Comparison of ENCODE assay signal across 9 mouse cellular contexts in genomic region chr3:95433301-95433915, GRCm38 (mm10). TPM values are rescaled to one million over a fixed set of nuclear protein-coding genes. Genes with fewer than 3 reads are reported as not detected.
DNase-seq lines count a peak whose midpoint lies in the region; ATAC-seq and TF ChIP-seq lines count a peak whose summit lies in the region.
"Had no signal": no experiment of that assay in that cellular context is flagged by ENCODE, and none has a peak within 500 bp of the region (broad histone marks: within the 10 kb centered on the region; RNA-seq: fewer than 3 reads in every experiment).

No protein-coding gene starts in this region.

- DNase-seq in heart, postnatal 14 days = no peak
- peak; percentile 88 for DNase-seq in MEL (ENCODE audit: low read depth, low spot score)
- DNase-seq in heart, postnatal 0 days (ENCODE audit: low spot score) = peak; percentile 11
- no peak for DNase-seq in midbrain, embryonic 10.5 days (ENCODE audit: low spot score)
- DNase-seq in layer of hippocampus, adult 8-10 months (ENCODE audit: low spot score in 2 of 2) = no peak
- no peak for DNase-seq in layer of hippocampus, postnatal 36 days
- no peak for DNase-seq in frontal cortex, postnatal 10 days (ENCODE audit: low spot score in 2 of 2)

- H3K4me2 ChIP-seq in heart, embryonic 14.5 days (ENCODE audit: low read length) = peak overlapping the region; percentile 68
- H3K4me2 ChIP-seq in heart, postnatal 0 days (ENCODE audit: low read depth, low read length) = peak overlapping the region; percentile 63

- H3K4me1 ChIP-seq in heart, embryonic 14.5 days (ENCODE audit: control insufficient read depth in 2 of 2, insufficient read depth in 2 of 2, low read length in 2 of 2) = peaks cover 2 to 3% of the 10 kb centered on the region in 2 experiments; a peak in 1 of 4 replicates
- peaks cover 9 to 11% of the 10 kb centered on the region in 2 experiments; a peak in 3 of 4 replicates for H3K4me1 ChIP-seq in MEL (ENCODE audit: control insufficient read depth in 1 of 2, insufficient read depth in 2 of 2, low read length in 2 of 2)
- H3K4me1 ChIP-seq in heart, postnatal 0 days (ENCODE audit: control insufficient read depth, insufficient read depth) = peaks cover 11% of the 10 kb centered on the region; the same call in 1 of the 2 replicates
- peaks cover 15% of the 10 kb centered on the region for H3K4me1 ChIP-seq in midbrain, embryonic 10.5 days

- no peaks in the 10 kb centered on the region for H3K9me3 ChIP-seq in heart, embryonic 14.5 days (ENCODE audit: control insufficient read depth, low read length)
- no peaks in the 10 kb centered on the region for H3K9me3 ChIP-seq in MEL (replicated peaks; ENCODE audit: insufficient read depth, low read length)
- no peaks in the 10 kb centered on the region for H3K9me3 ChIP-seq in heart, postnatal 0 days (replicated peaks; ENCODE audit: control insufficient read depth, low read length)
- H3K9me3 ChIP-seq in midbrain, embryonic 10.5 days (replicated peaks) = no peaks in the 10 kb centered on the region

- intact Hi-C loops in heart, postnatal 14 days (cut with DNase I) = no loop called here

- H3K27ac ChIP-seq in heart, embryonic 14.5 days (replicated peaks in 1 of 2; ENCODE audit: control insufficient read depth in 1 of 2, insufficient read depth in 1 of 2, low read depth in 2 of 2, low read length in 2 of 2) = peak overlapping the region in 1 of 2 experiments; percentile 81; a peak in 2 of 4 replicates
- H3K27ac ChIP-seq in MEL (ENCODE audit: control insufficient read depth, low read depth, low read length) = peak overlapping the region; percentile 48
- H3K27ac ChIP-seq in heart, postnatal 0 days (ENCODE audit: low read depth) = peak overlapping the region; percentile 88
- H3K27ac ChIP-seq in midbrain, embryonic 10.5 days (replicated peaks) = peak overlapping the region; percentile 92

- no peak for TF ChIP-seq RAD21 in MEL (IDR thresholded peaks at IDR 0.05; ENCODE audit: low read depth, low read length)

- peaks cover 21% of the 10 kb centered on the region for H3K36me3 ChIP-seq in heart, embryonic 14.5 days (ENCODE audit: control insufficient read depth, insufficient read depth, low read length)
- H3K36me3 ChIP-seq in MEL (ENCODE audit: control insufficient read depth in 1 of 2, insufficient read depth in 2 of 2, low read length in 2 of 2) = peaks cover 0 to 21% of the 10 kb centered on the region in 2 experiments; a peak in 2 of 4 replicates
- peaks cover 9% of the 10 kb centered on the region for H3K36me3 ChIP-seq in heart, postnatal 0 days (replicated peaks; ENCODE audit: control insufficient read depth, insufficient read depth, low read length)
- peaks cover 19% of the 10 kb centered on the region for H3K36me3 ChIP-seq in midbrain, embryonic 10.5 days

- 77% methylated on average over 10 of the region's 10 CpGs for WGBS in heart, embryonic 14.5 days
- WGBS in heart, postnatal 0 days = 69% methylated on average over 10 of the region's 10 CpGs
- WGBS in midbrain, embryonic 10.5 days = 75% methylated on average over 10 of the region's 10 CpGs

- peaks cover 25% of the 10 kb centered on the region for H3K79me2 ChIP-seq in MEL (ENCODE audit: control insufficient read depth, insufficient read depth, low read length, poor library complexity)

- TF ChIP-seq EP300 in MEL (IDR thresholded peaks at IDR 0.05; ENCODE audit: low read depth in 1 of 2, low read length in 2 of 2) = no peak
- no peak for TF ChIP-seq EP300 in heart, postnatal 0 days (IDR thresholded peaks at IDR 0.05; ENCODE audit: low read depth)

- peak overlapping the region in 1 of 2 experiments; percentile 81; a peak in 2 of 4 replicates for H3K4me3 ChIP-seq in heart, embryonic 14.5 days (ENCODE audit: control insufficient read depth in 1 of 2, insufficient read depth in 1 of 2, low read depth in 1 of 2, low read length in 2 of 2)
- peak overlapping the region; percentile 62 to 81 for H3K4me3 ChIP-seq in MEL (ENCODE audit: control insufficient read depth in 1 of 2, insufficient read depth in 1 of 2, low read depth in 2 of 2, low read length in 2 of 2)
- H3K4me3 ChIP-seq in heart, postnatal 0 days (ENCODE audit: low read depth, low read length) = peak overlapping the region; percentile 86
- H3K4me3 ChIP-seq in midbrain, embryonic 10.5 days = peak overlapping the region; percentile 82

- no peak for TF ChIP-seq POLR2A in MEL (IDR thresholded peaks at IDR 0.05; ENCODE audit: control insufficient read depth in 1 of 2, insufficient read depth in 1 of 2, low read depth in 1 of 2, low read length in 2 of 2, poor library complexity in 1 of 2)

- peak overlapping the region; percentile 87 for H3K9ac ChIP-seq in heart, embryonic 14.5 days (ENCODE audit: low read length)
- H3K9ac ChIP-seq in MEL (ENCODE audit: control insufficient read depth, low read depth, low read length, poor library complexity, severe bottlenecking) = peak overlapping the region; percentile 59
- H3K9ac ChIP-seq in heart, postnatal 0 days (replicated peaks; ENCODE audit: low read depth, low read length) = peak overlapping the region; percentile 74; the same call in 1 of the 2 replicates

- ATAC-seq in heart, embryonic 14.5 days (ENCODE audit: insufficient number of reproducible peaks, insufficient read depth, low FRiP score, low read depth) = no peak
- ATAC-seq in heart, postnatal 0 days (ENCODE audit: insufficient read depth, low read depth) = no peak

- TF ChIP-seq CTCF in MEL (IDR thresholded peaks at IDR 0.05 in 2 of 3, conservative IDR thresholded peaks at IDR 0.05 in 1 of 3; ENCODE audit: control insufficient read depth in 1 of 3, insufficient read depth in 1 of 3, low read depth in 2 of 3, low read length in 3 of 3, poor library complexity in 1 of 3, severe bottlenecking in 1 of 3) = peak in 1 of 3 experiments; percentile 40; a peak in 2 of 6 replicates
- no peak for TF ChIP-seq CTCF in heart, postnatal 0 days (IDR thresholded peaks at IDR 0.05; ENCODE audit: low read depth)

- no peaks in the 10 kb centered on the region for H3K27me3 ChIP-seq in heart, embryonic 14.5 days (ENCODE audit: control insufficient read depth, insufficient read depth, low read length)
- no peaks in the 10 kb centered on the region for H3K27me3 ChIP-seq in MEL (ENCODE audit: control insufficient read depth in 1 of 2, insufficient read depth in 2 of 2, low read length in 2 of 2)
- no peaks in the 10 kb centered on the region for H3K27me3 ChIP-seq in heart, postnatal 0 days (ENCODE audit: control insufficient read depth, insufficient read depth, low read length)
- H3K27me3 ChIP-seq in midbrain, embryonic 10.5 days (ENCODE audit: low read depth, poor library complexity, severe bottlenecking) = no peaks in the 10 kb centered on the region

TF ChIP-seq in MEL, 35 proteins besides CTCF, POLR2A, EP300 and RAD21:
- TF ChIP-seq RCOR1 (IDR thresholded peaks at IDR 0.05; ENCODE audit: low read depth, low read length) (no peak), MAFK (IDR thresholded peaks at IDR 0.05; ENCODE audit: borderline replicate concordance, low read depth, low read length) (no peak), USF1 (IDR thresholded peaks at IDR 0.05; ENCODE audit: low read depth, low read length) (no peak), MAX (IDR thresholded peaks at IDR 0.05; ENCODE audit: low read length) (no peak), TBP (IDR thresholded peaks at IDR 0.05; ENCODE audit: low read depth, low read length) (peak; percentile 96), KAT2A (conservative IDR thresholded peaks at IDR 0.05; ENCODE audit: low read depth, low read length) (no peak), ZKSCAN1 (IDR thresholded peaks at IDR 0.05; ENCODE audit: low read depth, low read length) (no peak), SIN3A (IDR thresholded peaks at IDR 0.05; ENCODE audit: low read length) (no peak), BHLHE40 (IDR thresholded peaks at IDR 0.05; ENCODE audit: borderline replicate concordance, low read depth, low read length) (no peak), POLR2AphosphoS2 (IDR thresholded peaks at IDR 0.05; ENCODE audit: low read length) (no peak), NRF1 (IDR thresholded peaks at IDR 0.05; ENCODE audit: insufficient read depth, low read depth, low read length, poor library complexity, severe bottlenecking) (no peak), GATA1 (IDR thresholded peaks at IDR 0.05; ENCODE audit: low read depth, low read length) (no peak), ZC3H11A (IDR thresholded peaks at IDR 0.05; ENCODE audit: low read depth, low read length) (no peak), UBTF (IDR thresholded peaks at IDR 0.05; ENCODE audit: borderline replicate concordance, insufficient read depth, low read depth, low read length) (0 out of 2 replicates have a peak, but pooled peaks have one; percentile 39), CHD1 (IDR thresholded peaks at IDR 0.05; ENCODE audit: low read depth, low read length) (no peak), MAZ (IDR thresholded peaks at IDR 0.05; ENCODE audit: low read depth, low read length) (no peak)

RNA-seq across cellular contexts. Expression of gene Arnt, which starts 0.8 kb away (rescaled TPM):
- polyA plus RNA-seq in heart, embryonic 14.5 days (2014; fragmentation: Nextera tagmentation; extraction: Ambion mirVana) = 27.5 and 28.5 TPM in 2 replicates
- total RNA-seq in heart, postnatal 14 days (2021) = 10 to 100 TPM; 45.0 to 48.6 TPM
- 16.4 and 22.2 TPM in 2 replicates for total RNA-seq in MEL (2012; rRNA removed)
- 10 to 100 TPM; 62.4 to 90.7 TPM for polyA plus RNA-seq in MEL (2012; ENCODE audit: insufficient read depth in 1 of 2, insufficient read length in 2 of 2, low read depth in 1 of 2, low replicate concordance in 2 of 2, missing spikeins in 1 of 2)
- 20.6 and 22.4 TPM in 2 replicates for total RNA-seq in heart, postnatal 0 days (2014; rRNA removed; ENCODE audit: low replicate concordance)
- 20.1 and 23.0 TPM in 2 replicates for polyA plus RNA-seq in heart, postnatal 0 days (2015; fragmentation: Nextera tagmentation; extraction: Ambion mirVana)
- polyA plus RNA-seq in midbrain, embryonic 10.5 days (2016; fragmentation: Nextera tagmentation; extraction: Ambion mirVana) = 30.0 and 34.1 TPM in 2 replicates
- 10 to 100 TPM; 35.5 to 53.5 (median 44.7) TPM for total RNA-seq in layer of hippocampus, adult 8-10 months (2022)
- 10 to 100 TPM; 36.3 to 44.3 TPM for total RNA-seq in layer of hippocampus, postnatal 36 days (2021)

RNA-seq across cellular contexts. Expression of gene 4930558C23Rik, which starts 30.8 kb away (rescaled TPM):
- not detected in 2 replicates for polyA plus RNA-seq in heart, embryonic 14.5 days (2014; fragmentation: Nextera tagmentation; extraction: Ambion mirVana)
- total RNA-seq in heart, postnatal 14 days (2021) = not detected
- total RNA-seq in MEL (2012; rRNA removed) = not detected in 2 replicates
- not detected for polyA plus RNA-seq in MEL (2012; ENCODE audit: insufficient read depth in 1 of 2, insufficient read length in 2 of 2, low read depth in 1 of 2, low replicate concordance in 2 of 2, missing spikeins in 1 of 2)
- not detected in 2 replicates for total RNA-seq in heart, postnatal 0 days (2014; rRNA removed; ENCODE audit: low replicate concordance)
- polyA plus RNA-seq in heart, postnatal 0 days (2015; fragmentation: Nextera tagmentation; extraction: Ambion mirVana) = not detected in 2 replicates
- polyA plus RNA-seq in midbrain, embryonic 10.5 days (2016; fragmentation: Nextera tagmentation; extraction: Ambion mirVana) = not detected in 2 replicates
- total RNA-seq in layer of hippocampus, adult 8-10 months (2022) = not detected
- total RNA-seq in layer of hippocampus, postnatal 36 days (2021) = not detected
- polyA plus RNA-seq: large intestine, adult 2 months had no signal

Comparison
In these comparisons a context has a peak if more than half of its experiments do, and no peak if none do; other contexts are left out.
1. DNase-seq: peak in MEL (single experiment) and heart, postnatal 0 days (single experiment); none in heart, postnatal 14 days (0 of 2), midbrain, embryonic 10.5 days (single experiment), layer of hippocampus, adult 8-10 months (0 of 2), layer of hippocampus, postnatal 36 days (0 of 2) and frontal cortex, postnatal 10 days (0 of 2).
2. Peak in every context shown above with its lines, with median percentiles within 50 percentile points of each other: H3K9ac ChIP-seq.